Mouse (Mus musculus) MEL (cell line): ENCODE data around the gene Rnf8. TPM values are rescaled to one million over a fixed set of nuclear protein-coding genes. Genes with fewer than 3 reads are reported as not detected.
A peak's percentile ranks its signal among the peaks of the same experiment; 100 is the strongest.

Experiments used
- DNase-seq: peaks from one replicate; pipeline ENCODE4 v3.0.0; 2011; ENCODE audit warnings: low read depth, low spot score
- H3K27ac ChIP-seq: 2 replicates; pipeline ENCODE4 v1.5.1; 2012; ENCODE audit warnings: low read depth, mild to moderate bottlenecking, control low read depth, low read length, moderate library complexity; ENCODE audit not compliant: control insufficient read depth
- H3K27me3 ChIP-seq, 2 experiments: fragments of 150-350 bp in 1 of 2; sonication (generic) in 1 of 2; 2 replicates each; pipeline ENCODE4 v1.6.1; 2012; ENCODE audit warnings: low read length in 2 of 2, mild to moderate bottlenecking in 2 of 2, improper control_type of control experiment in 1 of 2, moderate library complexity in 1 of 2; ENCODE audit not compliant: insufficient read depth in 2 of 2, control insufficient read depth in 1 of 2
- H3K36me3 ChIP-seq, 2 experiments: 2 replicates each; pipeline ENCODE4 v1.6.1; 2012 to 2014; ENCODE audit warnings: low read length in 2 of 2, improper control_type of control experiment in 1 of 2, inconsistent platforms in 1 of 2, mild to moderate bottlenecking in 1 of 2; ENCODE audit not compliant: insufficient read depth in 2 of 2, control insufficient read depth in 1 of 2
- H3K4me1 ChIP-seq, 2 experiments: fragments of 150-350 bp in 1 of 2; sonication (generic) in 1 of 2; 2 replicates each; pipeline ENCODE4 v1.6.1; 2012; ENCODE audit warnings: low read length in 2 of 2, improper control_type of control experiment in 1 of 2, mild to moderate bottlenecking in 1 of 2; ENCODE audit not compliant: insufficient read depth in 2 of 2, control insufficient read depth in 1 of 2
- H3K4me3 ChIP-seq, 2 experiments: fragments of 150-350 bp in 1 of 2; sonication (generic) in 1 of 2; 2 replicates each; pipeline ENCODE4 v1.5.1; 2012; ENCODE audit warnings: low read depth in 2 of 2, low read length in 2 of 2, mild to moderate bottlenecking in 2 of 2, moderate library complexity in 2 of 2, control low read depth in 1 of 2, improper control_type of control experiment in 1 of 2; ENCODE audit not compliant: control insufficient read depth in 1 of 2, insufficient read depth in 1 of 2
- H3K79me2 ChIP-seq: 2 replicates; pipeline ENCODE4 v1.6.1; 2012; ENCODE audit warnings: mild to moderate bottlenecking, low read length, moderate library complexity; ENCODE audit not compliant: control insufficient read depth, poor library complexity, insufficient read depth
- H3K9ac ChIP-seq: 2 replicates; pipeline ENCODE4 v1.6.1; 2012; ENCODE audit warnings: low read depth, mild to moderate bottlenecking, control low read depth, low read length, moderate library complexity; ENCODE audit not compliant: control insufficient read depth, poor library complexity, severe bottlenecking
- H3K9me3 ChIP-seq: fragments of 150-350 bp; sonication (generic); replicated peaks from 2 replicates; pipeline ENCODE4 v1.6.1; 2012; ENCODE audit warnings: mild to moderate bottlenecking, low read length, improper control_type of control experiment, moderate library complexity; ENCODE audit not compliant: insufficient read depth
- BHLHE40 ChIP-seq: IDR thresholded peaks from 2 replicates; pipeline ENCODE4 v1.6.1; 2012; ENCODE audit warnings: low read depth, mild to moderate bottlenecking, inconsistent platforms, low read length, improper control_type of control experiment, borderline replicate concordance
- CHD2 ChIP-seq: IDR thresholded peaks from 2 replicates; pipeline ENCODE4 v1.6.1; 2011; ENCODE audit warnings: low read length, improper control_type of control experiment
- EP300 ChIP-seq, 2 experiments: IDR thresholded peaks; 2 replicates each; pipeline ENCODE4 v1.6.1; 2011; ENCODE audit warnings: improper control_type of control experiment in 2 of 2, low read length in 2 of 2, low read depth in 1 of 2, mild to moderate bottlenecking in 1 of 2
- ETS1 ChIP-seq: IDR thresholded peaks from 2 replicates; pipeline ENCODE4 v1.6.1; 2012; ENCODE audit warnings: low read depth, mild to moderate bottlenecking, inconsistent platforms, low read length, improper control_type of control experiment, moderate library complexity
- GATA1 ChIP-seq: IDR thresholded peaks from 2 replicates; pipeline ENCODE4 v1.6.1; 2011; ENCODE audit warnings: low read depth, low read length, improper control_type of control experiment
- HCFC1 ChIP-seq: IDR thresholded peaks from 2 replicates; pipeline ENCODE4 v1.6.1; 2012; ENCODE audit warnings: low read depth, mild to moderate bottlenecking, inconsistent platforms, low read length, improper control_type of control experiment, moderate library complexity
- KAT2A ChIP-seq: conservative IDR thresholded peaks from 2 replicates; pipeline ENCODE4 v1.6.1; 2012; ENCODE audit warnings: low read depth, low read length, improper control_type of control experiment, inconsistent platforms
- MAX ChIP-seq: IDR thresholded peaks from 2 replicates; pipeline ENCODE4 v1.6.1; 2011; ENCODE audit warnings: low read length, improper control_type of control experiment
- MEF2A ChIP-seq: IDR thresholded peaks from 2 replicates; pipeline ENCODE4 v1.6.1; 2014; ENCODE audit warnings: low read depth, mild to moderate bottlenecking, inconsistent platforms, low read length, improper control_type of control experiment; ENCODE audit not compliant: poor library complexity, insufficient replicate concordance, severe bottlenecking; ENCODE audit errors: extremely low read depth
- MYB ChIP-seq: IDR thresholded peaks from 2 replicates; pipeline ENCODE4 v1.6.1; 2011; ENCODE audit warnings: mild to moderate bottlenecking, low read depth, low read length, improper control_type of control experiment
- MYC ChIP-seq: IDR thresholded peaks from 2 replicates; pipeline ENCODE4 v1.6.1; 2011; ENCODE audit warnings: low read depth, mild to moderate bottlenecking, low read length, improper control_type of control experiment, moderate library complexity
- NRF1 ChIP-seq: IDR thresholded peaks from 2 replicates; pipeline ENCODE4 v1.6.1; 2014; ENCODE audit warnings: low read depth, mild to moderate bottlenecking, inconsistent platforms, low read length, improper control_type of control experiment, moderate library complexity; ENCODE audit not compliant: poor library complexity, insufficient read depth, severe bottlenecking
- SIN3A ChIP-seq: IDR thresholded peaks from 2 replicates; pipeline ENCODE4 v1.6.1; 2012; ENCODE audit warnings: low read length, improper control_type of control experiment, inconsistent platforms
- ZNF384 ChIP-seq: IDR thresholded peaks from 2 replicates; pipeline ENCODE4 v1.6.1; 2012; ENCODE audit warnings: low read depth, mild to moderate bottlenecking, inconsistent platforms, low read length, improper control_type of control experiment
- polyA plus RNA-seq, 2 experiments: library from polyadenylated mRNA; stranded (reverse) in 1 of 2; unstranded in 1 of 2; fragments of >175 nt in 1 of 2; fragments of >200 nt in 1 of 2; gene quantifications; 2 replicates each; pipeline versions ENCODE4 v1.2.1 to v1.2.4; 2012; ENCODE audit warnings: low replicate concordance in 2 of 2, low read depth in 1 of 2; ENCODE audit not compliant: insufficient read length in 2 of 2, insufficient read depth in 1 of 2, missing spikeins in 1 of 2
- total RNA-seq: library from RNA; depleted of rRNA; stranded (reverse); fragments of 300-350 nt; gene quantifications from 2 replicates; pipeline ENCODE4 v1.2.3, GENCODE M21; 2012

The Rnf8 gene
- total and polyA plus RNA-seq, 3 experiments, result 40.3 to 49.2 TPM; not detected in 1

DNA sequence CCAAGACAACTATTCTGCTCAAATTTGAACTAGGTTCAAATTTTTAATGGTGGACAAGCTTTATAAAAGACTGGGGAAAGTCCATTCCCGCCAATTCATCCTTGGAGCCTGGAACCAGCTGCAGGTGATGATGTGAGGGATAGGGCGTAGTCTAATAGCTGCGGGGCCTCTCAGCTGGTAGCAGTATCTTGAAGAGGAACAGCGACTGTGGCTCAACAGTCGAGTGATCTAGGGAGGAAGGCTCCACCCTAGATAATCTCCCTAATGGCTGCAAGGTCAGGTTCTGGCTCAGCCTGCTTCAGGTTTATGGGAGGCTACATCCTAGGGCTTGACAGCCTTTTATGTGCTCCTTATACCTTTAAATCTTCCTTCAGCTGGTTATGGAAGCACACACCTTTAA, 15.0 kb downstream of the Rnf8 start:
- Histone ChIP-seq H3K4me1 (peaks cover 4 to 8% of the 10 kb centered on the region in 2 experiments), H3K79me2 (no peaks in the 10 kb centered on the region), H3K9me3 (no peaks in the 10 kb centered on the region), H3K36me3 (peaks cover 4 to 16% of the 10 kb centered on the region in 2 experiments), H3K27me3 (no peaks in the 10 kb centered on the region), H3K27ac (peak overlapping the region; percentile 81), H3K4me3 (no peak overlapping the region), H3K9ac (no peak overlapping the region)
- DNase-seq, result peak; percentile 77
- peak; percentile 21; the same call in 1 of the 2 replicates for TF ChIP-seq MYB
- TF ChIP-seq ETS1, result peak; percentile 96
- TF ChIP-seq SIN3A, result peak; percentile 71
- 0 out of 2 replicates have a peak, but pooled peaks have one; percentile 13 for TF ChIP-seq MAX
- no peak for TF ChIP-seq ZNF384
- TF ChIP-seq MEF2A, result no peak
- TF ChIP-seq HCFC1, result peak; percentile 37; the same call in 1 of the 2 replicates
- TF ChIP-seq MYC, result no peak
- peak; percentile 60 for TF ChIP-seq GATA1
- TF ChIP-seq EP300 (IDR thresholded peaks at IDR 0.05; ENCODE audit: low read depth in 1 of 2, low read length in 2 of 2), result peak; percentile 74 to 81

DNA sequence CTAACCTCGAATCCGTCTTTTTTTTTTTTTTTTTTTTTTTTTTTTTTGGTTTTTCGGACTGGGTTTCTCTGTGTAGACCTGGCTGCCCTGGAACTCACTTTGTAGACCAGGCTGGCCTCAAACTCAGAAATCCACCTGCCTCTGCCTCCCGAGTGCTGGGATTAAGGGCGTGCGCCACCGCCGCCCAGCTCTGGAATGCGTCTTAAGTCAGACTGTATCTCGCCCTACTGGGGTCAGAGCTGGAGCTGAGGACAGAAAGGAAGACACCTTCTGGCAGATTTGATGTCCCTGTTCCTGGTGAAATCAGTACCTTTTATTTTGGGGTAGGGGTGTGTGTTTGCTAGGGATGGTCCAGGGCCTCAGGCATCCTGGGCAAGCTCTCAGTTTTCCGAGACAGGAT, 17.7 kb downstream of the Rnf8 start:
- no peak for DNase-seq
- TF ChIP-seq ZNF384 (peak; percentile 31; the same call in 1 of the 2 replicates), BHLHE40 (no peak), KAT2A (no peak), CHD2 (no peak), NRF1 (no peak)
- TF ChIP-seq, all 39 proteins: peak for 1
- Histone ChIP-seq H3K4me1 (peaks cover 15 to 16% of the 10 kb centered on the region in 2 experiments), H3K36me3 (peaks cover 6 to 31% of the 10 kb centered on the region in 2 experiments), H3K27me3 (no peaks in the 10 kb centered on the region), H3K27ac (no peak overlapping the region), H3K9ac (no peak overlapping the region), H3K9me3 (no peaks in the 10 kb centered on the region), H3K79me2 (no peaks in the 10 kb centered on the region), H3K4me3 (no peak overlapping the region)

DNA sequence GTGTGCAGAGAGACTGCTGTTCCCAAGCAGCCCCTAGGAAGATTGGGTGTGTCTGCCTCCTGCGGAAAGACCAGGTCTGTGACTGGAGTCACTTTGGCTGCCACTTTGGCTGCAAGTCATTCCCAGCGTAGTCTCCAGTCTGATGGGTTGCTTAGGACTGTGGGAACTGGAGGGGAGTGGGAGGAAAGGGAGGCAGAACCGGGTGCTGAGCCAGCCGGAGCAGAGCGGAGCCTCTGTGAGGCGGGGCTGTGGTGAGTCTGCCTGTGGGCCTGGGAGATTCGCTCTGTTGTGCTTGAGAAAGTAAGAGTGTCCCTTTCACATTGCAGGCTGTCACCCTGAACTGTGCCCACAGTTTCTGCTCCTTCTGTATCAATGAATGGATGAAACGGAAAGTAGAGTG, 20.9 kb downstream of the Rnf8 start:
- no peaks in the 10 kb centered on the region for H3K27me3 ChIP-seq
- no peaks in the 10 kb centered on the region for H3K9me3 ChIP-seq
- no peak overlapping the region for H3K9ac ChIP-seq
- no peak for DNase-seq
- H3K36me3 ChIP-seq, result peaks cover 10 to 23% of the 10 kb centered on the region in 2 experiments
- no peak for TF ChIP-seq NRF1
- H3K4me3 ChIP-seq, result no peak overlapping the region
- H3K79me2 ChIP-seq, result no peaks in the 10 kb centered on the region
- H3K4me1 ChIP-seq, result peaks cover 11 to 20% of the 10 kb centered on the region in 2 experiments
- no peak overlapping the region for H3K27ac ChIP-seq
